Mouse (Mus musculus) intestine, embryonic 14.5 days (tissue): ENCODE measurements around the gene Xcr1. TPM values are rescaled to one million over a fixed set of nuclear protein-coding genes. Genes with fewer than 3 reads are reported as not detected.

ENCODE experiments used
- ATAC-seq: fragments of 200-750 bp; cut with Nextera tagmentation; replicated peaks from 2 replicates; pipeline ENCODE4 v1.8.0; 2017; ENCODE audit warnings: low read depth, moderate number of reproducible peaks, moderate TSS enrichment, moderate library complexity; ENCODE audit not compliant: low FRiP score, low TSS enrichment
- DNase-seq: peaks from one replicate; pipeline ENCODE4 v3.0.0-alpha.2; 2018; ENCODE audit warnings: low spot score
- H3K27ac ChIP-seq: fragments of 300-500 bp; sonication (generic); 2 replicates; pipeline ENCODE4 v1.5.1; 2014; ENCODE audit warnings: low read depth, mild to moderate bottlenecking, control low read depth
- H3K27me3 ChIP-seq: fragments of 300-500 bp; sonication (generic); replicated peaks from 2 replicates; pipeline ENCODE4 v1.6.1; 2014; ENCODE audit warnings: low read length, control low read depth; ENCODE audit not compliant: control insufficient read depth, insufficient read depth
- H3K36me3 ChIP-seq: fragments of 300-500 bp; sonication (generic); 2 replicates; pipeline ENCODE4 v1.6.1; 2014; ENCODE audit warnings: low read length, control low read depth; ENCODE audit not compliant: control insufficient read depth, insufficient read depth
- H3K4me1 ChIP-seq: fragments of 300-500 bp; sonication (generic); replicated peaks from 2 replicates; pipeline ENCODE4 v1.6.1; 2014; ENCODE audit warnings: low read length, control low read depth, mixed read lengths; ENCODE audit not compliant: control insufficient read depth, insufficient read depth
- H3K4me2 ChIP-seq: fragments of 300-500 bp; sonication (generic); 2 replicates; pipeline ENCODE4 v1.6.1; 2014; ENCODE audit warnings: low read length
- H3K4me3 ChIP-seq: fragments of 300-500 bp; sonication (generic); 2 replicates; pipeline ENCODE4 v1.5.1; 2014; ENCODE audit warnings: low read depth, low read length, control low read depth, mixed read lengths
- H3K9ac ChIP-seq: fragments of 300-500 bp; sonication (generic); 2 replicates; pipeline ENCODE4 v1.6.1; 2014; ENCODE audit warnings: mild to moderate bottlenecking, low read length
- H3K9me3 ChIP-seq: fragments of 300-500 bp; sonication (generic); 2 replicates; pipeline ENCODE4 v1.6.1; 2016; ENCODE audit warnings: low read length, control low read depth; ENCODE audit not compliant: control insufficient read depth
- WGBS: fragments of 180-500 bp; shearing (Covaris S2); extraction: QIAGEN DNeasy Blood & Tissue Kit; methylation state at CpG from one replicate; pipeline ENCODE4 v1.1.7; 2014; 5-methylcytosine and 5-hydroxymethylcytosine counted together
- polyA plus RNA-seq: library from polyadenylated mRNA; unstranded; fragments of >200 nt; fragmentation: Nextera tagmentation; extraction: Ambion mirVana; gene quantifications from 2 replicates; pipeline ENCODE4 v1.2.1, GENCODE M21; 2014

Gene Xcr1
- polyA plus RNA-seq, 1 experiment from 2014 or later: 0.05 TPM

GRCm38 (mm10) chr9:123806267-123806666 is 55.6 kb downstream of the Xcr1 start, which contains the start of gene Cxcr6:
Gene Cxcr6 (plus strand): TSS chr9:123806475.
- no peak within 1 kb of the TSS for H3K27ac ChIP-seq
- peaks cover 29% of the 10 kb centered on the region for H3K36me3 ChIP-seq
- DNase-seq (no peak), ATAC-seq (no peak)
- no peak within 1 kb of the TSS for H3K4me3 ChIP-seq
- H3K27me3 ChIP-seq: no peaks in the 10 kb centered on the region
- no peak within 1 kb of the TSS for H3K4me2 ChIP-seq
- no peak within 1 kb of the TSS for H3K9ac ChIP-seq
- WGBS: 84% methylated on average over 5 of the region's 5 CpGs
- no peaks in the 10 kb centered on the region for H3K9me3 ChIP-seq
- no peaks in the 10 kb centered on the region for H3K4me1 ChIP-seq

GRCm38 (mm10) chr9:123805241-123805640 is 56.6 kb downstream of the Xcr1 start:
- 89% methylated on average over 2 of the region's 2 CpGs for WGBS
- H3K9ac ChIP-seq: no peak overlapping the region
- H3K9me3 ChIP-seq: no peaks in the 10 kb centered on the region
- no peak overlapping the region for H3K27ac ChIP-seq
- no peaks in the 10 kb centered on the region for H3K27me3 ChIP-seq
- H3K4me1 ChIP-seq: no peaks in the 10 kb centered on the region
- ATAC-seq (no peak), DNase-seq (no peak)
- no peak overlapping the region for H3K4me2 ChIP-seq
- H3K4me3 ChIP-seq: no peak overlapping the region
- peaks cover 28% of the 10 kb centered on the region; the same call in 1 of the 2 replicates for H3K36me3 ChIP-seq

- no peak overlapping the region for H3K4me3 ChIP-seq
- DNase-seq (no peak), ATAC-seq (no peak)
- H3K9ac ChIP-seq: no peak overlapping the region
- H3K4me1 ChIP-seq: no peaks in the 10 kb centered on the region
- no peak overlapping the region for H3K27ac ChIP-seq
- peaks cover 32% of the 10 kb centered on the region; the same call in 1 of the 2 replicates for H3K36me3 ChIP-seq
- H3K27me3 ChIP-seq: no peaks in the 10 kb centered on the region
- no peak overlapping the region for H3K4me2 ChIP-seq
- H3K9me3 ChIP-seq: no peaks in the 10 kb centered on the region
Observed at GRCm38 (mm10) chr9:123802896-123803295, 58.9 kb downstream of the Xcr1 start.

GRCm38 (mm10) chr9:123802421-123802820 is 59.4 kb downstream of the Xcr1 start:
- 92% methylated on average over 2 of the region's 2 CpGs for WGBS
- Histone ChIP-seq H3K4me1 (no peaks in the 10 kb centered on the region), H3K27ac (no peak overlapping the region), H3K9me3 (no peaks in the 10 kb centered on the region), H3K9ac (no peak overlapping the region), H3K27me3 (no peaks in the 10 kb centered on the region), H3K4me3 (no peak overlapping the region), H3K4me2 (no peak overlapping the region), H3K36me3 (peaks cover 32% of the 10 kb centered on the region; the same call in 1 of the 2 replicates)
- ATAC-seq (no peak), DNase-seq (no peak)

Other genes starting within 250 kb of the Xcr1 start
- 0.35 and 0.50 TPM in 2 replicates for gene Slc6a20b, start 229.5 kb downstream of the Xcr1 start, polyA plus RNA-seq
- gene Ccr9, start 183.6 kb downstream of the Xcr1 start, polyA plus RNA-seq: 0.41 and 0.55 TPM in 2 replicates
- gene Slc6a20a, start 183.1 kb downstream of the Xcr1 start, polyA plus RNA-seq: 3.3 and 3.6 TPM in 2 replicates
- gene Lztfl1, start 144.3 kb downstream of the Xcr1 start, polyA plus RNA-seq: 43.2 and 51.0 TPM in 2 replicates
- gene Cxcr6, start 55.6 kb downstream of the Xcr1 start, polyA plus RNA-seq: 1.3 and 1.9 TPM in 2 replicates
- 12.8 and 13.8 TPM in 2 replicates for gene Fyco1, start 10.1 kb downstream of the Xcr1 start, polyA plus RNA-seq
- 3.0 and 3.8 TPM in 2 replicates for gene Ccr1, start 106.7 kb upstream of the Xcr1 start, polyA plus RNA-seq
- not detected in 2 replicates for gene Ccr1l1, start 116.4 kb upstream of the Xcr1 start, polyA plus RNA-seq
- gene Ccr3, start 159.9 kb upstream of the Xcr1 start, polyA plus RNA-seq: 0.08 TPM in 1 of 2 replicates, not detected in the other
- gene Ccr2, start 239.9 kb upstream of the Xcr1 start, polyA plus RNA-seq: 4.3 and 4.7 TPM in 2 replicates